Mouse (Mus musculus): Measurements from ENCODE around the gene Fndc7.
A peak's percentile ranks its signal among the peaks of the same experiment; 100 is the strongest.

Gene Fndc7

DNA sequence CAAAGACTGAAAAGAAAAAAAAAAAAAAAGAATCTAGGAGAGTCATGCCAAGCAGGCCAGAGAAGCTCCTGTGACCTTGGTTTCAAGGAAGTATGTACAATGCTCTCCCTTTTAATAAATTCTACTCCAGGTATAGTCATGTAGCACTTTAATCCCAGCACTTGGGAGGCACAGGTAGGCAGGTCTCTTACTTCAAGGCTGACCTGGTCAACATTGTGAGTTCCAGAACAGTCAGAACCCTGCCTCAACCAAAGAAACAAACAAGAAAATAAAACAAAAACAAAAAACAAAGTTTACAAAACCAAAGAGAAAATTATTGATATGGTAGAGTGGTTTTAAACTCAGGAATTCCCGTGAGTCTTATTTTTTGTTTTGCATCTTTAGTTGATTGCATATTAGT is at the start of gene Fndc7:
TSS of gene Fndc7 (minus strand) at position 101 of the 400 bp plus-strand sequence.
- DNase-seq (ENCODE audit: low spot score in 2 of 2) = no peak

DNA sequence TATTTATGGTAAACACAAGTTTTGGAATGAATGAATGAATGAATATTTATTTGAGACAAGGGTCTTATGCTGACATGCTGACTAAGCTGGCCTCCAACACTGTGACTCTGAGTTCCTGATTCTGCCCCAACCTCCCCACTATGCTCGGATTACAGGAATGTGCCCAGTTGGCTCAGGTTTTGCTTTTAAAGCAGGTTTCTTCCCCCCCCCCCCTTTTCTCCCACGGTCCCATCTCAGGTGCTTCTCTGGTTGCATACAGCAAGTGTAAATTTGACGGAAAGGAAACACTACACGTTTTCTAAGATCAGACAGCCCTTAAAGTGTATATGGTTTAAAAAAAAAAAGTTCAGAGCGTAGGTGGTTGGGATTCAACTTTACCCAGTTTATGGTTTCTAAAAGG is 49.8 kb upstream of the Fndc7 start, which contains the start of gene Henmt1:
TSS of gene Henmt1 (plus strand) at position 301 of the 400 bp plus-strand sequence.
- DNase-seq (ENCODE audit: low spot score in 2 of 2) = no peak

DNA sequence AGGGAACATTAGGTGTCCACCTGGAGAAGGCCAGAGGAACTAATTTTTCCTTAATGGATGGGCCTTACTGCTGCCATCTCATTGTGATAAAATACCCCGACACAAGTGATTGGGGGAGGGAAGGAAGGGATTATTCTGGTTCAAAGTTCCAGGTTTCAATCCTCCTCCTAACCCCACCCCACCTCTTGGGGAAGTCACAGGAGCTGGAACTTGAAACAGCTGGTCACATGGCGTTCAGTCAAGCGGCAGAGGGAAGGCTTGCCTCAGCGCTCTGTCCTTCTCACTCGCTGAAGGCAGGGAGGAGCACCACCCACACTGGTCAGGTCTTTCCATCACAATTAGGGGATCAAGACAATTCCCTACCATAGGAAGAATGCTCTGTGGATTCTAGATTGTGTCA is 48.9 kb upstream of the Fndc7 start:
- DNase-seq (ENCODE audit: low spot score in 2 of 2) = no peak

DNA sequence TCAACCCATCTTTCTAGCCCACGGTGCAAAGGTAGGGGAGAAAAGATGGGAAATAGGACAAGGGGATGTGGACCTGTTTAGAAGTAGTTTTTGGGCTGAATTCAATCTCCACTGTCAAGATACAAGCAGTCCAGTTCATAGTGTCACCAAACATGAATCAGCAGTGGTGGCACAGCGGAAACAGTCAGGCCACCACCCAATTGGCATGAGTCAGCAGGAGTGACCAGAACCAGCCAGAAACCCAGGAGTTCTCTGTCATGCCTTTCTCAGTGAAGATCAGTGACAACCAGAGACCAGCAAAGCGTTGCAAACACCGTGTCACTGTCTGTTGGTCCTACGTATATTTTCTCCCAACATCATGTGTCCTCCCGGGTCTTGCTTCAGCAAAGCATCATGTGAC is 43.7 kb upstream of the Fndc7 start:
- no peak for DNase-seq (ENCODE audit: low spot score in 2 of 2)

DNA sequence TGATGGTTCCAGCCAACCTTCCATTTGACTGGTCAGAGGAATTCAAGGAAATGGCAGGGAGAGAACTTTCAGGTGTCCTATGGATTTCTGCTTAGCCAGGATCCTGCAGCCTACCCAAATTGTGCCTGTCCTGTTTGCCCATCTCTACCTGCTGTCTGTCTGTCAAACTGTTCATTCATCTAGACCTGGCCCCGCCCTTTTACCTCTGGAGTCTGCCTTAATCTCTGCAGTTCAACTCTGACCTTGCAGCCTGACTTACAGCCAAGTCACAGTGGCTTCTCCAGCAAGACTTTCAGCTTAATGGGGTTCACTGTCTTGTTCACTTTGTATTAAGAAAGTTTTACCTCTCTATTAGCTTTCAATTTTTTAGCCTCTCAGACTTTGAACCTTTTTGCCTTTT is 36.5 kb upstream of the Fndc7 start:
- no peak for DNase-seq (ENCODE audit: low spot score in 2 of 2)

DNA sequence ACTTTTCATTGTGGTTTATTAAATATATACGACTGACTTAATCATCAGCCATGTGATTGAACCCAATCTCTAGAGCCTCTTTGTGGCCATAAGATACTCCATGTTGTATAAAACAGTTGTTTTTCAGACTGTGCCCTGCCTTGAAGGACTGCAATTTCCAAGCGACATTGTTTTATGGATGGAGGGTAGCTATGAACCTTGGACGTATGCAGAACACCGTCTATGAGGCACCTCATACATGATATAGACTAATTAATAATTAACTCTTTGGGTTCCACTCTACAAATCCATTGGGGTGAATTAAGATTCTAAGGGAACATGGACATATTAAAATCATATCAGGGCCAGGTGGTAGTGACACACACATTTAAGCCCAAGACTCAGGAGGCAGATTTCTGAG is 35.9 kb upstream of the Fndc7 start:
- DNase-seq (ENCODE audit: low spot score in 2 of 2) = no peak

DNA sequence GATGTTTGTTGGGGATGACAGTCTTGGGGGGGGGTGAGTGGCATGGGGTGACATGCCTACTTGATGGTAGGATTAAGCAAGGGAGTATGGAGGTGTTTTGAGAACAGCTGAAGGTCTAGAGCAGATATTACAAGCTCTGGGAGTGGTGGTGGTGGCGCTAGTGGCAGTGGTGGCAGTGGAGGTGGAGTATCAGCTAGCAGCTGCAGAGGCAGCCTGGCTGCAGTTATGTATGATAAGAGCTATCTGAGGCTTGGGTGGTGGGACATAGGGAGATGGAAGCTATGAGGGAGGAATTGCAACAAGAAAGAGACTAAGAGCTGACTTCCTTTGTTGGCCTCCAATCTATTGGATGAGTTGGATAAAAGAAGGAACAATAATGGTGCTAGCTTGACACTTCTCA is 32.0 kb upstream of the Fndc7 start:
- no peak for DNase-seq (ENCODE audit: low spot score in 2 of 2)

DNA sequence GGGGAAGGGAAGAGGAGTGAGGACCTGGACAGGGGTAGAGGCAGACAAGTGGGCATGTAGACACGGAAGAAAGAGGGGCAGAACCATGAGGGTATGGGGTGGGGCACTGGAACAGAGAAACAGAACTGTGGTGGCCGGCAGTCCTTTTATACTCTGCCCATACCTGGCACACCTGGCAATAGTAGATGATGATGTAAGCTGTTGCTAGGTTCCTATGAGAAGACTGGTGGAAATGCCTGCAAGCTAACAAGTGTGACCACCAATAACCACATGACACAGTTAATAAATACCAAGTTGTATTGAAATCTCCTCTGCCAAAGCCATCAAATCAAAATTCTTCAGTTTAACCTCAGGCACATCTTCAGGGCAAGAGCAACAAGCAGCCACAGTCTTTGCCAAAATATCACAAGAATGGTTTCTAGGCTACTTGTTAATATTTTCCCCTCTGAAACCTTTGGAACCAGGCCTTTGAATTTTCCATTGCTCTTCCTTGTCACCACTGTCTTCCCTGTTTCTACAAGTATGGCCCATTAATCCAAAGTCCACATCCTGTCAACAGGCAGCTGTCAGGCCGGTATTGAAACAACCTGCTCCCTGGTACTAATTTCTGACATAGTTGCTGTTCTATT is 30.7 kb upstream of the Fndc7 start:
- DNase-seq (ENCODE audit: low spot score in 2 of 2) = no peak

DNA sequence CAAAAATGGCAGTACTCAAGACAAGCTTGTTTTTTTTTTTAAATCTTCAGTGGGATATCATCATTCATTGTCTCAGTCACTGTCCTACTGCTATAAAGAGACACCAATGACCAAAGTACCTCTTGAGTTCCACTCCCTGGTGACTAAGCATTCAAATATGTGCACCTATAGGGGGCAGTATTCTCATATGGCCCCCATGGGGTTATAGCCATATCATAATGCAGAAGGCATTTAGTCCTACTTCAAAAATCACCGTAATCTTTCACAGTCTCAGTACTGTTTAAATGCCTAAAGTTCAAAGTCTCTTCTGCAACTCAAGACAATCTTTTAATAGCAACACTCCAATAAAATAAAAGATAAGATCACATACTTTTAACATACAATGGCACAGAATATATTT is 29.0 kb upstream of the Fndc7 start:
- DNase-seq (ENCODE audit: low spot score in 2 of 2) = no peak

DNA sequence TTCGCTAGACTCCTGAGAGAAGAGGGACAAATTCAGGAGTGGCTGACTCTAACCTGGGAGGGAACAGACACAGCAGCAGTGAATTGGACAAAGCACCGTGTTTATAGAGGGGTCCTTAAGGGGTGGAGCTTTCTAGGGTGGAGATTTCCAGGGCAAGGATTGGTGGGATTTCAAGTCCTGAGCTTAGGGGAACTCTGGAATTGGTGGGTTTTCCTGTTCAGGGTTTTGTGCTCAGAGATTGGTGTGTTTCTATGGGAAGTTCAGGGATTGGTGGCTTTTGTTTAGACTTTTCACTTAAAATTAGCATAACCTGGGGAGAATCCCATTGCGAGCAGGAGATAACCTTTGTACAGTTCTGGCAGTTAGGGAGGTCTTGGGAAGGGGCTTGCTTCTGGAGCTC is 28.2 kb upstream of the Fndc7 start:
- DNase-seq (ENCODE audit: low spot score in 2 of 2) = no peak

DNA sequence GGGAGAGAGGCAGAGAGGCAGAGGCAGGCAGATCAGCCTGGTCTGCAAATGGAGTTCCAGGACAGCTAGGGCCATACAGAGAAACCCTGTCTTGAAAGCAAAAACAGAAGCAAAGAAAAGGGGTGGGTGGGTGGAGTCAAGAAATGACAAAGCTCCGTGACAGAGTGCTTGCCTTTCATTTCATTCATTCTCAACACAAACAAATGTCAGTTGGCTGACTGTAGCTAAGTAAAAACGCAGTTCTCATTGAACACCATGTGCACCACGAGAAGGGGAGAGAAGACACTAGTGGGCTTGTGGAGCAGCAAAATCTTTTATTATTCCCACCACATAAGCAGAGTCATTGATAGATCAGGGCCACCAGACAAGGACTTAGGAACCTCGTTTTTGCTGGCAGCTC is 27.0 kb upstream of the Fndc7 start:
- DNase-seq (ENCODE audit: low spot score in 2 of 2) = no peak

DNA sequence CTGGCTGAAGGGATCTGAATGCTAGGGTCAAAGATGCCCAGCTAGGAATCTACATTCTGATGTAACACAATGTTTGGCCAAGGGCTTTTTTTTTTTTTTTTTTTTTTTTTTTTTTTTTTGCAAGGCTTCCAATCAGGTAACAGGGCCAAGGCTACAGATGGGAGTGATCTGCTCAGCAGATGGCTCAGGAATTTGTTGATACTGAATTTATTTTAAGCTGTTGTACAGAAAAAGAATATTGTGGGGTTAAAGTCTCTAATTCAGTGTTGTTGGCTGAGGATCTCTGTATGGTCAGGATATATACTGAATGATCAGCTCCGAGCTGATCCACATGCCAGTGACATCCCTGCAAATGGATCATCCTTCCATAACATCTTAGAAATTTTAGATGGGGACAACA is 26.2 kb upstream of the Fndc7 start:
- no peak for DNase-seq (ENCODE audit: low spot score in 2 of 2)

DNA sequence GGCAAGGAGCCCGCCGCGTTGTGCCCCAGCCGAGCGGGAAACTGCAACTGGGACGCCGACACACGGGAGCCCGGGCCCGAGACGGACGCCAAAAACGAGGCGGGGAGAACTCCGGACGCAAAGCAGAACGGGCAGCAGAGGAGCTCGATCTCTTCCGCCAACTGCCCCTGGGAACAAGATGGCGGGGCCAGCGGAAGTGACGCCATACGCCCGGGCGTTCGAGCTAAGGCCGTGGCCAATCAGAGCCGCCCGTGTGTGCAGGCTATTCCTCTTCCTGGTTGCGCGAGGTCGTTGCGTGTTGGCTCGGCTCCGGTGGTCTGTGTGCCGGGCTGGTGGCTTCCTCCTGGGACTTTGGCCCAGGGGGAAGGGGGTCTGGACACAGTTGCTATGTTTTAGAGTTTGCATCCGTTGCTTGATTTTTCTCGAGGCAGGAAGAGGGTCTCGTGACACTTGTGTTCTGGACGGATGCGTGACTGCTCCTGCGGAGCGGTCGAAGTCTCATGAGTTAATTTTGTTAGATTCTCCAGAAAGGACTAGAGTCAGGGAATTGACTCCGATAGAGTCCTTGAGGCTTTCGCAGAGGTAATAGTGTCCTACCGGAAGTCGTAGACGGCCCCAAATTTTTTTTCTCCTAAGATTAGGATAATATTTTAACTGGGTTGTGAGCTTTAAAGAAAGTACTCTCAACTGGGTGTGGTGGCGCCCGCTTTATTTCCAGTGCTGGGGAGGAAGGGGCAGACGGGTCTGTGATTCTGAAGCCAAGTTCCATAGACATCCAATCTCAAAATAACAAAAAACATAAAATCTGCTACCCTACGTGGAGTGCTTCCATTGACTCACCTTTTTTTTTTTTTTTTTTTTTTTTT is 22.0 kb upstream of the Fndc7 start, which contains the start of gene Prpf38b:
TSS of gene Prpf38b (minus strand) at position 180 of the 866 bp plus-strand sequence.
- DNase-seq (ENCODE audit: low spot score in 2 of 2) = peak; percentile 95

DNA sequence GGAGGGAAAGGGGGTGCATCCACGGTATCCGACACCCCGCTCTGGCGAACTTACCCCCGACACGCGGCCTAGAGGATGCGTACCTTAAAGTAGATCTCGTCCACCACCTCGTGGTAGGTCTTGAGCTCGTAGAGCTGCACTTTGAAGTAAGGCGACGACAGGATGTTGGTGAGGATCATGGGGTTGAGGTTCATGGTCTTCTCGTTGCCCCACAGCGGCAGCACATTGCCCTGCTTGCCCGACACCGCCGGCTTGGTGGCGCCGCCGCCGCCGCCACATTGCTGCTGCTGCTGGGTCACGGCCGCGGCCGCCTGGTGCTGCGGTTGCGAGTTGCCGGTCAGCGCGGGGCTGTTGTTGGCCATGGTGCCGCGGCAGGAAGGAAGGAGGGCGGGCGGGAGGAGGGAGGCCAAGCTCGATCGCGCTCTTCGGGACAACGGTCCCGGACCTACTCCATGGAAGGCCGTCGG is 21.3 kb upstream of the Fndc7 start:
- peak; percentile 43 to 61 for DNase-seq (ENCODE audit: low spot score in 2 of 2)

DNA sequence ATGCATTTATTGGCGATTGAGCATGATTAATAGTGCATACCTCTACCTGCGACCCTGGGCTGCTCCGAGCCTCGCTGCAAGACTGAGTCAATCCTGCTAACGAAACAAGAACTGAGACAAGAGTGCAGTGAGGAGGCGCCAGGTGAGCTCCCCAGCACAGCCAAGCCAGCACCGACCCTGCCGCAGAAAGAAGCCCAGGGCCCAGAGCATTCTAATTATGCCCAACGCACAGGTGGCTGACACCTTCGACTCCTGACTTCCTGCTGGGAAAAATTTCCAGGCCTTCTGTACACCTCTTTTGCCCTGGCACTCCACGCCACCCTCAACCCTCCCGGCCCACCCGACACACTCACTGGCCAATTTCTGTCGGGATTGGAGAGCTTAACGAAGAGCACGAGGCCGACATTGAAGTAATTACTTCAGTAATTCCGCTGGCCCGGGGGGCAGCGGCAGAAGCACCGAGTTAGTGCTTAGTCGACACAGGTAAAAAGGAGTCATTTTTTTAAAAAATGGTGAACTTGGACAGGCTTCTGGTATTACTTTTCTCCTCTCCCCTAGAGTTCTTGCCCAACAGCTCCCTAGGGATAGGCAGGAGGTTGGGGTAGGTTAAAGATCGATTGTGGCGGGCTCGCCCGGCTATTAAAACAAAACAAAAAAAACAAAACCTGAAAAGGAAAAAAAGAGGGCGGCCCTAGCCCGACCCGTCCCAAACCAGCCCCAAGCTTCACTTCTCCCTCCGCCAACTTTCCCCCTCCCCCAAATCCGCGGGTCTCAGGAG is 20.7 kb upstream of the Fndc7 start:
- DNase-seq (ENCODE audit: low spot score in 2 of 2) = no peak

DNA sequence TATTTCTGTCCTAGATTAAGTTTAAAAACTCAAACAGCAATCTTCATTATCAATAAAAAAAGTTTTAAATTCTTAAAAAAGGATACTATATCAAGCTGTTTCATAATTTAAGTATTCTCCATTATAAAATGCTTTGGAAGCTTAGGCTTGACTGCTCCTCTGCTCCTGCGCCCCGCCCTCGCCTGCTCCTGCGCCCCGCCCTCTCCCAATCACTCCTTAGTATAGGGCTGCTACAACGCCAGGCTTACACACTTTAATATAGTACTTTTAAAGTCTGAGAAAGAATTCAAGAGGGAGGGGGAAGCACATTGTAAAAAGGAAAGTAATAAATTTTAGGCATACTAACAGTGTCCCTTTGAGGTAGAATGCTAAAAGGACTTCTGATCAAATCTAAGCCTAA is 13.1 kb upstream of the Fndc7 start:
- DNase-seq (ENCODE audit: low spot score in 2 of 2) = no peak

DNA sequence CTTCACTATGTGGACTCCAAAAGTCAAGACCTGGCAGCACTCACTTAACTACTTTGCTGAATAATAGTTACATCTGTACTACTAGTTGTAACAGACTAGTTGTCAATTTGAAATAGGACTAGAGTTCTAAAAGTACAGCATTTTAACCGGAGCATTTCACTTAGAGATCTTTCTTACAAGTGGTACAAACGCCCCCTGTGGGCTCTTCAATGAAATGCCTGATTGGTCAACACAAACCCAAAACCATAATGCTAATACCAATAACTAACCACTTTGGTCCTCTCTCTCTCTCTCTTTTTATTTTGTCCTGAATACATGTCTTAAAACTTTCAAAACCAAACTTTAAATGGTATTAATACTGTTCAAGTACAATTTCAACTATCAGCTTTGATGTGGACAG is 12.2 kb upstream of the Fndc7 start:
- no peak for DNase-seq (ENCODE audit: low spot score in 2 of 2)

DNA sequence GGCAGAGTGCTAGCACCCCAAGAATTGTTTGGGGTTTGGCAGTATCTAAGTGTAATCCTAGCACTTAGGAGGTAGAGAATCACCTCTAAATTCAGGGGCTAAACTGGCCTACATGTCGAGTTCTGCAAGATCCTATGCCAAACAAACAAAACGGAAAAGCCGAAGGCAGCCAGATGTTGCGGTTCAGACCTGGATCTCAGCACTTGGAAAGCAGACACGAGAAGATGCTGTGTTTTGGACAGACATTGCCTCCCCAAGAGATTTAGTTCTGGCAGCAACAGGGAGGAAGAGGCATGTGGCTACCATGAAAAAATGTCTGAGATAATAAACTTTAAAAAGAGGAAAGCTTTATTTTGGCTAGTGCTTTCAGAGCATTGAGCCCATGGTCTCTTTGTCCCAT is 10.9 kb upstream of the Fndc7 start:
- peak; percentile 23 to 30 for DNase-seq (ENCODE audit: low spot score in 2 of 2)

DNA sequence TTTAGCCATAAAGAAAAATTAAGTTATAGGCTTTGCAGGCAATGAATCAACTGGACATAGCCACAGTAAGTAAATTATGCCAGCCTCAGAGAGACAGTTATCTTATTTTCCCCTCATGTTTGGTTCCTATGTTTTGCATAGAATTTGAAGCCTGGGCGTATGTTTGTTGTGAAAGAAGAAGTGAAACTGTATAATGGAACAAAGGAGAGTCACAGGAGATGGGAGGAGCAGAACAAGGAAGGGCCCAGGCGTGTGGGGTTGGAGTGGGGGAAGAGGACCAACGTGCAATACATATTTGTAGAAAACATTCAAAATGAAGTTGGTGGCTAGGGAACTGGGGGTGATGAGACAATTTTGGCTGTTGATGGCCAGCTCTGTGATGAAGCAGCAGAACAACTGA is 10.3 kb upstream of the Fndc7 start:
- peak; percentile 24 to 45 for DNase-seq (ENCODE audit: low spot score in 2 of 2)

DNA sequence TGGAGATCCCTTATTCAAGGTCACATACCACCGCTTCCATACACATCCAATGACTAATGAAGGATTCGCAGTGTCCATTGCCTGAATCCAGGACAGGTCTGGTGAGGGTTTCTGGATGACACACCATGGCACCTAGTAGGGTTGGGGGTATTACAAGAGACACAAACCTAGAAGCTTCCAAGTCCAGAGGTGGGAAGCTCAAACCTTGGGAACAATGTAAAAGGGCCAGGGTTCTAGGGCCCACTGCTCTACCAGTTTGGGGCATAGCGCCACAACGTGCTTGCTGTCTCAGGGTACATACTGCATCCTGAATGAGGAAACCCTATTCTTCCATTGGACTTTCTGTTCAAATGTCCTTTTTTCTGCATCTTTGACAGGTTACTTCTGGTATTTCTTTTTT is 8.8 kb upstream of the Fndc7 start:
- no peak for DNase-seq (ENCODE audit: low spot score in 2 of 2)

DNA sequence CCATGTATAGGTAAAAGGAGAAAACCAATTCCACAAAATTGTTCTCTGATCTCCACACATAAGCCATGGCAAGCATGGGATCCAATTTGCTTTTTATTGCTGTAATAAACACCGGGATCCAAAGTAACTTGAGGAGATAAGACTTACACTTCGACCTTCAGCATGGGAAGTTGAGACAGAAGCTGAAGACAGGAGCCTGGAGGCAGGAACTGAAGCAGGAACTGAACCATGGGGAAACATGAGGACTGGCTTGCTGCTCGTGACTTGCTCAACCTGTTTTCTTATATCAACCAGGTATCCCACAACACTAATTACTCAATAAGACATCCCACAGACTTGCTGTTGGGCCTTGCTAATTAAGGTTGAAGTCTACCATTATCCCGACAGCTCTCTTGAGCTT is 3.1 kb upstream of the Fndc7 start:
- DNase-seq (ENCODE audit: low spot score in 2 of 2) = no peak

DNA sequence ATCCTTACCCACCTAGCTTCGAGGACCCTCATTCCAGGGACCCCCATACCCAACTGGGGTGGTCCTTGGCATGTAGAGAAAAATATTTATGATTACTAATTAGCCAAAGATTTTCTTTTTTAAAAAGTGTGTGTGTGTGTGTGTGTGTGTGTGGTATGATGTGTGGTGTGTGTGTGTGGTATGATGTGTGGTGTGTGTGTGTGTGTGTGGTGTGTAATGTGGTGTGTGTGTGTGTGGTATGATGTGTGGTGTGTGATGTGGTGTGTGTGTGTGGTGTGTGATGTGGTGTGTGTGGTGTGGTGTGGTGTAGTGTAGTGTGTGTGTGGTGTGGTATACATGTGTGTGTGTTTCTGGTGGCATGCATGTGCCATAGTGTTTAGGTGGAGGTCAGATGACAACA is 2.3 kb upstream of the Fndc7 start:
- no peak for DNase-seq (ENCODE audit: low spot score in 2 of 2)

DNA sequence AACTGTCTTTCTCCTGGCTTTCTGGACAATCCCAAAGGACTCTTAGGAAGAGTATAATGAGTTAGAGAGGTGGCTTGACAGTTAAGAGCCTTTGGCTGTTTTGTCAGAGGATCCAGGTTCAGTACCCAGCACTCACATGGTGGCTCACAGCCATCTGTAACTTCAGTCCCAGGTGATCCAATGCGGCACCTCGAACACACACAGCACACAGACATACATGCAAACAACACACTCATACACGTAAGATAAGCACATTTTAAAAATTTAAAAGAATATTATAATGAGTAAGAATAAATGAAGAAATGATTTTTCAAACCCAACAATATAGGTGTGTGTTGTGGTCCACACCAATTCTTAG is 2.2 kb downstream of the Fndc7 start:
- DNase-seq (ENCODE audit: low spot score in 2 of 2) = no peak

All from heart, adult 9 months (tissue).